Mouse (Mus musculus): Measurements from ENCODE around the gene Neil3. TPM values are rescaled to one million over a fixed set of nuclear protein-coding genes. Genes with fewer than 3 reads are reported as not detected.
A peak's percentile ranks its signal among the peaks of the same experiment; 100 is the strongest.

The Neil3 gene
- polyA plus RNA-seq, 1 experiment = 0.81 TPM

DNA sequence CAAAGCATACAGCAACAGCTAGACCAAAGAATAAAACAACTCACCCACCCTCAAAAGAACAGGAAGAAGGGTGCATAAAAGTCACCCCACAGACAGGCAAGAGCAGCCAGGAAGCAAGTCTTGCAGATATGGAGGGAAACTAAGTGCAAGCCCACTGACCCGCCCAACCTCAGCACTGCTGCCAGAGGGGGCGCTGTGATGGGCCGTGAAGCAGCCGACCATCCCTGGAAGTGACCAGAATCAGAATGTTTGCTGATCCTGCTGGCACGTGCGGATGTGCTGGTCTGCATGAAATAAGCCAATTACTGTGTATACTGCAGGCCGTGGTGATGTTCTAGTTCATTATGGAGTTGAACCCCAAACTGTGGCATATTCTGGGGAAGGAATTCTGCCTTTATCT, 26.6 kb downstream of the Neil3 start:
- Histone ChIP-seq H3K27me3 (replicated peaks) (no peaks in the 10 kb centered on the region), H3K4me3 (replicated peaks) (peak overlapping the region; percentile 14), H3K9me3 (no peaks in the 10 kb centered on the region), H3K4me1 (peaks cover 4% of the 10 kb centered on the region), H3K36me3 (replicated peaks; ENCODE audit: low read length) (peaks cover 11% of the 10 kb centered on the region)
- TF ChIP-seq FLI1 (IDR thresholded peaks at IDR 0.05; ENCODE audit: low read length) (no peak), GATA1 (IDR thresholded peaks at IDR 0.05; ENCODE audit: borderline replicate concordance, low read length) (no peak)

DNA sequence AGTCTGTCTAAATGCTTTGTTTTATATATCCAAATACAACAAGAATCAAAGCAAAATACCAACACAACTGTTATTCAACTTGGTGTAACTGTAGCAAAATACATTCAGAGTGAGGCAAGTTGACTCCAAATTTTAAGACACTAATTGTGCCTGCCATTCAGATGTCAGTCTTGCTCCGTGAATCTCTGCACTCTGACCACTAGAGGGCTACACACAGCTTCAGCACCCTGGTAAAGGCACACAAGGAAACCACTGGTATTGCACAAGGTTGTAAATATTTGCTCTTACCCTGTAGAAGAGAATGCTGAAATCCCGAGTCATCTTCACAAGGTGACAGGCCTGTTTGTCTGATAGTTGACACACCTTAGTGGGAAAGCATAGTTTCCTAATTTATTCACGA, 31.8 kb downstream of the Neil3 start:
- H3K4me1 ChIP-seq = peaks cover 17% of the 10 kb centered on the region
- TF ChIP-seq FLI1 (IDR thresholded peaks at IDR 0.05; ENCODE audit: low read length) = no peak
- TF ChIP-seq GATA1 (IDR thresholded peaks at IDR 0.05; ENCODE audit: borderline replicate concordance, low read length) = no peak
- no peak overlapping the region for H3K4me3 ChIP-seq (replicated peaks)
- H3K9me3 ChIP-seq = no peaks in the 10 kb centered on the region
- H3K27me3 ChIP-seq (replicated peaks) = no peaks in the 10 kb centered on the region
- peaks cover 27% of the 10 kb centered on the region for H3K36me3 ChIP-seq (replicated peaks; ENCODE audit: low read length)

DNA sequence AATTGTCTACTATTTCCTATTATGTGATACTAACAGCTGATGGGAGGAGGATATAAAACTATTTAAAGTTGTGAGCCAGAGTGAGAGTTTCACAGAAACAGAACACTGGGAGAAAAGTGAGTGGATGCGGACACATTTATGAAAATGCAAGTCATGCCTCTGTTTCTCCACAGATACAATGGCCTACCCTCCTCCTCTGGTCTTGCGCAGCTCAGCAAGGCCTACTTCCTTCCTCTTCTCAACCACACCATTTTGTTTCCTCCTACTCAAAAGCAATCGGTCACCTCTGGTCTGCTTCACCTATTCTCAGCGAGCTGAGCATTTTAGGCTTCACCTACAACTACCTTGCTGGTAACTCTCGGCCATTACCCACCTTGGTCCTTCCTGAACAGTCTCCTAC, 34.0 kb downstream of the Neil3 start:
- Histone ChIP-seq H3K36me3 (replicated peaks; ENCODE audit: low read length) (peaks cover 31% of the 10 kb centered on the region), H3K4me3 (replicated peaks) (peak overlapping the region; percentile 80), H3K4me1 (peaks cover 17% of the 10 kb centered on the region), H3K9me3 (no peaks in the 10 kb centered on the region), H3K27me3 (replicated peaks) (no peaks in the 10 kb centered on the region)
- TF ChIP-seq GATA1 (IDR thresholded peaks at IDR 0.05; ENCODE audit: borderline replicate concordance, low read length) (no peak), FLI1 (IDR thresholded peaks at IDR 0.05; ENCODE audit: low read length) (no peak)

DNA sequence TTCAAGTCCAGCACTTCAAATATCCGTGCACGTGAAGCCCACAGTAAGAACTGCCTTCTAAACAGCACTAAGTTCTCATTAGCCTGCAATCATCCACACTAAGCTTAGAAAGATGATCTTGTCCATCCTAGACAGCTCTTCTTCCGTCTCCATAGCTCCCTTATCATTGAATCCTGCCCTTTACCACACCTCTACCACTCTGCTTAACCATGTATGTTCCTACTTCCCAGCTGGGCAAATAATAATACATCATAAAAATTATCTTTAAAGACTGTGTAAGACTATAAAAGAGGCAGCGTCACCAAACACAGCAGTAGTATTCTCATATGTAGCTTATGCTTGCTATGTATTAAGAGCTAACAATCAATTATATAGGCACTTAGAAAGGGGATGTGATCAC, 35.2 kb downstream of the Neil3 start:
- no peak for TF ChIP-seq FLI1 (IDR thresholded peaks at IDR 0.05; ENCODE audit: low read length)
- no peak for TF ChIP-seq GATA1 (IDR thresholded peaks at IDR 0.05; ENCODE audit: borderline replicate concordance, low read length)
- Histone ChIP-seq H3K36me3 (replicated peaks; ENCODE audit: low read length) (peaks cover 39% of the 10 kb centered on the region), H3K27me3 (replicated peaks) (no peaks in the 10 kb centered on the region), H3K4me3 (replicated peaks) (no peak overlapping the region), H3K4me1 (peaks cover 17% of the 10 kb centered on the region), H3K9me3 (no peaks in the 10 kb centered on the region)

DNA sequence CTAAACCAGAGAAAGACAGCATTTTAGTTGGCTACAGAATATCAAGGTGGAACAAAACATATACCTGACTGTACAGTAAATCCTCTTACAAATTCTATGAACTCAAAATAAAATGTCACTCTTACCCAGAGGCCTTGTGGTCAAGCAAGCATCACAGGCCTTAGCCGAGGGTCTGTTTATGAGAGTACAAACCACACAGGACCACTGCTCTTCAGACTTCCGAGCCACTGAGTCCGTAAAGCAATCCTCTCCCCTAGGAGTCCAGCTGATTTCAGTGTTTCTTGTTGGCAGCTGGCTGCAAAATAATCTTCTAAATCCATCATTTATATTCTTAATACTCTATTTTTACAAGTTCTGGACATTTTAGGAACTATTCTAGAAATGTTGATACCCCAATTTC, 38.0 kb downstream of the Neil3 start:
- Histone ChIP-seq H3K4me1 (peaks cover 17% of the 10 kb centered on the region), H3K36me3 (replicated peaks; ENCODE audit: low read length) (peaks cover 41% of the 10 kb centered on the region), H3K4me3 (replicated peaks) (no peak overlapping the region), H3K9me3 (no peaks in the 10 kb centered on the region), H3K27me3 (replicated peaks) (no peaks in the 10 kb centered on the region)
- TF ChIP-seq FLI1 (IDR thresholded peaks at IDR 0.05; ENCODE audit: low read length) = no peak
- TF ChIP-seq GATA1 (IDR thresholded peaks at IDR 0.05; ENCODE audit: borderline replicate concordance, low read length) = no peak

DNA sequence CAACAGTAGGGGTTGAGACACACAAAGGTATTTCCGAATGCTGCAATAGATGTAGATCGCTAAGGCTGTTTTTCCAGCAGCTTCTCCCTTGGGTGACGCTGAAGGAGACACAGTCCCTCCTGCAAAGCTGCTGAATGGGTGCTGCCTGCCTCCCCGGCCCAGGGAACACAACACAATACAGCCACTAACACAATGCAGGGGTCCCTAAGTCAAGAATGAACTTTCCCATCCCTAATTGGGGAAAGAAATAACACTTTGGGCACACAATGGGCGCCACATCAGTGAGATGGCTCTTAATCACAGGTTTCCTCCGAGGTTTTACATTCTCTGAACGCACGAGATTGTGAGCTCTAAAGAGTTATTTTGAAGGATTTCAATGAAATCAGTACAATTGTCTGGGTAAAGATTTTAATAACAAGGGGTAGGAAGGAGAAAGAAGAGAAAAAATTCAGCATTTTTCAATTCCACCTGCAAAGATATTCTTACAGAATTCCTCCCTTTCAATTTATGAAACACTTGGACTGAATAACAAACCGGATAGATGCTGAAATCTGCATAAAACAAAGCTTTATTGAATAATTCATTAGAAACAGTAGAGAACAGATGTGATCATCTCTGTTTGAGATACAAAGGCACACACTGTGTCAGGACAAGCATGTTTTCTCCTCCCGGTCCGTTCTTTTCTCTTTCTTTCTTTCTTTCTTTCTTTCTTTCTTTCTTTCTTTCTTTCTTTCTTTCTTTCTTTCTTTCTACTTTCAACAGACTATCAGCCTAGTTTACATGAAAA, 38.6 kb downstream of the Neil3 start:
- no peaks in the 10 kb centered on the region for H3K9me3 ChIP-seq
- H3K4me3 ChIP-seq (replicated peaks) = no peak overlapping the region
- TF ChIP-seq GATA1 (IDR thresholded peaks at IDR 0.05; ENCODE audit: borderline replicate concordance, low read length) = no peak
- peaks cover 41% of the 10 kb centered on the region for H3K36me3 ChIP-seq (replicated peaks; ENCODE audit: low read length)
- H3K4me1 ChIP-seq = peaks cover 13% of the 10 kb centered on the region
- no peaks in the 10 kb centered on the region for H3K27me3 ChIP-seq (replicated peaks)

DNA sequence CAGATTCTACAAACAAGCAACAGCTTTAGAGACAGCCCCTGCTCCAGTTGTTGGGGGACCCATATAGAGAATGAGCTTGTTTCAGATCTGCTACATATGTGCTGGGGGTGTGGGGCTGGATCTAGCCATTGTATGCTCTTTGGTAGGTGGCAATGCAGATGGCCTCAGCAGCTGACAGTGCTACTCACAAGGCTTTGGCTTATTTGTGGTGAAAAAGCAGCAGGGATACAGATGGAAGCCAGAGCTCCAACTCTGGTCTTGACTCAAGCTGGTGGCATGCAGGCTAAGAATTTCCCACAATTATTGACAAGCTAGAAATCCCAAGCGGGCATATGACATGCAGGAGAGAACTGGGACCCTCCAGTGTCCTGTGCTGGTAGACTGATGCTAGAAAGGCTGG, 40.8 kb downstream of the Neil3 start:
- Histone ChIP-seq H3K36me3 (replicated peaks; ENCODE audit: low read length) (peaks cover 31% of the 10 kb centered on the region), H3K4me3 (replicated peaks) (no peak overlapping the region), H3K27me3 (replicated peaks) (no peaks in the 10 kb centered on the region), H3K9me3 (no peaks in the 10 kb centered on the region), H3K4me1 (no peaks in the 10 kb centered on the region; the same call in 1 of the 2 replicates)
- TF ChIP-seq GATA1 (IDR thresholded peaks at IDR 0.05; ENCODE audit: borderline replicate concordance, low read length) (no peak), FLI1 (IDR thresholded peaks at IDR 0.05; ENCODE audit: low read length) (no peak)

DNA sequence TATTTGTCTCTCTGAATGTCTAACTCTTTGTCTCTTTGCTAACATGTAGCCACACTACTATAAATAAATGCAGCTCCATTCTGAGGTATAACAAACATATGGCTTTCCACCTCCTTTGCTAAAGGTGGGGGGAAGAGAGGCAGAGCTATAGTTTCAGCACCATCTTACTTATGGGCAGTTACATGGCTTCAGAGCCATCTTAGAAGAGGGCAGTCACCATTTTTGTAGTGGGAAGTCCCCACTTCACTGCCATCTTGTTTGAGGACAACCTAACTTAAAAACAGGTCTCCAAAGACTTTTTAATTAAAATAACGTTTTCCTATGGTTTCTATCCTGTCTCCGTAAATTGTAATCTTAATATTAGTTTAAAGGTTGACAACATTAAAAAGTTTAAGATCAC, 47.1 kb downstream of the Neil3 start:
- no peaks in the 10 kb centered on the region for H3K4me1 ChIP-seq
- H3K4me3 ChIP-seq (replicated peaks) = no peak overlapping the region
- peaks cover 4% of the 10 kb centered on the region for H3K36me3 ChIP-seq (replicated peaks; ENCODE audit: low read length)
- H3K9me3 ChIP-seq = no peaks in the 10 kb centered on the region
- no peak for TF ChIP-seq GATA1 (IDR thresholded peaks at IDR 0.05; ENCODE audit: borderline replicate concordance, low read length)
- TF ChIP-seq FLI1 (IDR thresholded peaks at IDR 0.05; ENCODE audit: low read length) = no peak
- no peaks in the 10 kb centered on the region for H3K27me3 ChIP-seq (replicated peaks)

DNA sequence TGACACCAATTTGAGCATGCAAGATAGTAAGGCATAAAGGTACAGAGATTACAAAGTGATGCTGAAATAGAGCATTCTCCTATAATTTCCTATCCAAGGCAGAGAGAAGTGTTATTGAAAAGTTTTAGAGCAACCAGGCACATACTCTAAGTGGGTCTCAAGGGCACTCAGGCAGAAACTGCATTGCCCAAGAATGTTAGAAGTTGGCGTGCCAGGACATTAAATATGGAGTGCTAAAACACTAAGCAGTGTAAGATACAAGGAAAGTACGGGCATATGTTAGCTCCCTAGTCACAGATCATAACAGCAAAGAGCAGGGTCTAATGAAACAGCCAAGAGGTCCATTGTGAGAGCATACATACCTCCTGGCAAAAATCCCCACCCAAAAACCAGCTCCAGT, 65.3 kb downstream of the Neil3 start:
- no peaks in the 10 kb centered on the region for H3K4me1 ChIP-seq
- no peak overlapping the region for H3K4me3 ChIP-seq (replicated peaks)
- H3K36me3 ChIP-seq (replicated peaks; ENCODE audit: low read length) = no peaks in the 10 kb centered on the region
- no peaks in the 10 kb centered on the region for H3K27me3 ChIP-seq (replicated peaks)
- H3K9me3 ChIP-seq = no peaks in the 10 kb centered on the region
- TF ChIP-seq GATA1 (IDR thresholded peaks at IDR 0.05; ENCODE audit: borderline replicate concordance, low read length) = no peak
- TF ChIP-seq FLI1 (IDR thresholded peaks at IDR 0.05; ENCODE audit: low read length) = no peak

DNA sequence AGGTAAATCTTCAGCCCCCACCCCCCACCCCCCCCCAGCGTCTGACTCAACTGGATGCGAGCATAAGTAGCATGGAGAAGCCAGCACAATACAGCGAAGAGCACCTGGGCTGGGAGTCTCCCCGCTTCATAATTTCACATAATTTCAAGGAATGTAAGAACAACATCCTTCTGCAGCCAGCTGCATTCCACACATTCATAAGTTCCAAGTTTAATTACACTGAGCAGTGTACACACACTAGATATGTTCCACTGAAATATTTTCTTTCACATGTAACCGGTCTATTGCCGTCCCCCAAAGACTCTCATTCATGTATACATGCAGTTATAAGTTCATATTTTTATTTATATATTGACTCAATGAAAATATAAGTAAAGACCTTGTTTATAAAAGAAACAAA, 72.6 kb downstream of the Neil3 start:
- no peak overlapping the region for H3K4me3 ChIP-seq (replicated peaks)
- no peaks in the 10 kb centered on the region for H3K9me3 ChIP-seq
- no peak for TF ChIP-seq FLI1 (IDR thresholded peaks at IDR 0.05; ENCODE audit: low read length)
- H3K4me1 ChIP-seq = no peaks in the 10 kb centered on the region
- H3K36me3 ChIP-seq (replicated peaks; ENCODE audit: low read length) = no peaks in the 10 kb centered on the region
- no peaks in the 10 kb centered on the region for H3K27me3 ChIP-seq (replicated peaks)
